Mouse (Mus musculus): Measurements from ENCODE around the gene Zfp467. TPM values are rescaled to one million over a fixed set of nuclear protein-coding genes. Genes with fewer than 3 reads are reported as not detected.

The Zfp467 gene
- polyA plus RNA-seq, 1 experiment from 2014 or later = 1.8 TPM

- peaks cover 29% of the 10 kb centered on the region for H3K36me3 ChIP-seq
- DNase-seq = no peak
Measured at GRCm38 (mm10) chr6:48438475-48439125, 7.0 kb downstream of the Zfp467 start.

GRCm38 (mm10) chr6:48437679-48438376 lies 7.8 kb downstream of the Zfp467 start:
- H3K4me3 ChIP-seq (replicated peaks) = no peak overlapping the region
- DNase-seq (no peak), ATAC-seq (ENCODE audit: low read depth) (no peak)
- no peak overlapping the region for H3K27ac ChIP-seq
- peaks cover 29% of the 10 kb centered on the region for H3K36me3 ChIP-seq
- H3K9ac ChIP-seq = no peak overlapping the region
- 72% methylated on average over 35 of the region's 35 CpGs for WGBS (ENCODE audit: insufficient replicate concordance)
- H3K4me2 ChIP-seq = no peak overlapping the region
- peaks cover 10% of the 10 kb centered on the region; the same call in 1 of the 2 replicates for H3K27me3 ChIP-seq
- H3K4me1 ChIP-seq (replicated peaks) = peaks cover 13% of the 10 kb centered on the region
- no peaks in the 10 kb centered on the region for H3K9me3 ChIP-seq (replicated peaks)

More at GRCm38 (mm10) chr6:48438475-48439125, 7.0 kb downstream of the Zfp467 start:
- Histone ChIP-seq H3K4me1 (replicated peaks) (peaks cover 14% of the 10 kb centered on the region), H3K4me2 (no peak overlapping the region), H3K9me3 (replicated peaks) (no peaks in the 10 kb centered on the region), H3K9ac (no peak overlapping the region), H3K27me3 (peaks cover 10% of the 10 kb centered on the region; the same call in 1 of the 2 replicates), H3K27ac (no peak overlapping the region), H3K4me3 (replicated peaks) (no peak overlapping the region)
- no peak for ATAC-seq (ENCODE audit: low read depth)
- WGBS (ENCODE audit: insufficient replicate concordance) = 74% methylated on average over 55 of the region's 55 CpGs

DNA sequence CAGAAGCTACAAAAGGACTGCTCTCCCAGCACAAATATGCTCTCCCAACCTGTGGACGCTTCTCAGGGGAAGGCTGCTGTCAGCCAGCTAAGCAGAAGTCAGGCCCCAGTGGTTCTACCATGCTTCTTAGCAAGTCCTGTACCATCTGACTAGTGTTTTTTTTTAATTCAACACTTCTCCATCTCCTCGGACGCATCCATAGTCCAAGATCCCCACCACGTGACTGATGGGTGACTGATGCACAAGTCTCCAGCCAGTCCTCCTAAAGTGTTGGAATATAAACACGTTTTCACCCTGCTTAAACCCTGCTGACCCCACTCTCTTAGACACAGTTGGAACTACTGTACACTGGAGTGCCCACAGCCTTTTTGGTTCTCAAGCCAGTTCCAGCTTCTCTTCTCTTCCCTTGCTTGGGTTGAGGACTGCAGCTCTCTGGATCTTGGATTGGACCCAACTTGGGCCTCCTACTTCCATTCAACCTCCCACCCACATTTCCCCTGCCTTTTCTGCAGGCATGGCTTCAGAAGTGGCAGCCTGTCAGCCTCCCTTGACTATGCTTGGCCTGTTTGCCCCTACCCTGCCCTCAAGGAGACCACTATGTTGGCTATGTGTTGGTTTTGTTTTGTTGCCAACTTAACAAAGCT lies 9.8 kb downstream of the Zfp467 start:
- peaks cover 15% of the 10 kb centered on the region for H3K36me3 ChIP-seq
- DNase-seq (no peak), ATAC-seq (ENCODE audit: low read depth) (no peak)
- no peak overlapping the region for H3K4me2 ChIP-seq
- H3K27ac ChIP-seq = no peak overlapping the region
- no peak overlapping the region for H3K4me3 ChIP-seq (replicated peaks)
- WGBS (ENCODE audit: insufficient replicate concordance) = 51% methylated on average over 5 of the region's 5 CpGs
- no peak overlapping the region for H3K9ac ChIP-seq
- H3K9me3 ChIP-seq (replicated peaks) = no peaks in the 10 kb centered on the region
- peaks cover 10% of the 10 kb centered on the region; the same call in 1 of the 2 replicates for H3K27me3 ChIP-seq
- H3K4me1 ChIP-seq (replicated peaks) = peaks cover 13% of the 10 kb centered on the region

DNA sequence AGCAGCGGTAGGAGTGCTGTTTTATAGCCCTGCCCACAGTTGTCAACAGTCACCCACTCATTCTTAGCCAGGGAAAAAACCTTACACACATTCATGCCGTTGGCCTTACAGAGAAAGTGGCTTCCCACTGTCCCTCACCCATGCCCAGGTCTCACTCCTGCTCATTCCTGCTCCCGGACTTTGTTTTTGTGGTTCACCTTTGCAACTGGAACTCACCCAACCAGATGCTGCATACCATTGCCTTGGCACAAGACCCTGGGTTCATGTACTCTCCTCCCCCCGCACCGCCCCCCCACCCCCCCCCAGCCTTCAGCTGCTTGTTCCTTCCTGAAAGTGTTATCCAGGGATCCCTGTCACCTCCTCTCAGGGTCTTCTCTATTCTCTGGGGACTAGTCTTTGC lies 10.5 kb downstream of the Zfp467 start:
- DNase-seq (no peak), ATAC-seq (ENCODE audit: low read depth) (no peak)
- Histone ChIP-seq H3K4me1 (replicated peaks) (peaks cover 13% of the 10 kb centered on the region), H3K9me3 (replicated peaks) (no peaks in the 10 kb centered on the region), H3K36me3 (peaks cover 15% of the 10 kb centered on the region), H3K27me3 (peaks cover 10% of the 10 kb centered on the region; the same call in 1 of the 2 replicates), H3K4me2 (no peak overlapping the region), H3K27ac (no peak overlapping the region), H3K9ac (no peak overlapping the region), H3K4me3 (replicated peaks) (no peak overlapping the region)
- WGBS (ENCODE audit: insufficient replicate concordance) = 42% methylated on average over 5 of the region's 5 CpGs

DNA sequence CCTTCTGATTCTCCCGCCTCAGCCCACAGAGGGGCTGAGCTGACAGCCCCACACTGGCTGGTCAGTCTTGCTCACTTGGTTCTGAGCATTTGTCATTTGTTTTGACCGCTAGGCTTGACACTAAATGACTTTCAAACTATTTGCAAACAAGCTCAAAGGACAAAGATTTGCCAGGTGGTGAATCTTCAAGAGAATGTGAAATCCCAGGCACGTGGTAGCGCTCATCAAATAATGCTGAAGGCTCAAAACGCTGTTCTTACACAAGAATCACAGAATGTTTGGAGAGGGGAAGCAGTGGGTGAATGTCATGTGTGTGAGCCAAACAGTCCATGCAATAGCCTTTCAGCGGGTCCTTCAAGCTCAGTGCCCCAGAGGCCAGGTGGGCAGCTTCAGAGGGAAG lies 11.0 kb downstream of the Zfp467 start:
- 46% methylated on average over 6 of the region's 6 CpGs for WGBS (ENCODE audit: insufficient replicate concordance)
- Histone ChIP-seq H3K27ac (no peak overlapping the region), H3K9me3 (replicated peaks) (no peaks in the 10 kb centered on the region), H3K4me3 (replicated peaks) (no peak overlapping the region), H3K36me3 (peaks cover 15% of the 10 kb centered on the region), H3K4me2 (no peak overlapping the region), H3K4me1 (replicated peaks) (peaks cover 13% of the 10 kb centered on the region), H3K9ac (no peak overlapping the region), H3K27me3 (peaks cover 10% of the 10 kb centered on the region; the same call in 1 of the 2 replicates)
- DNase-seq (no peak), ATAC-seq (ENCODE audit: low read depth) (no peak)

DNA sequence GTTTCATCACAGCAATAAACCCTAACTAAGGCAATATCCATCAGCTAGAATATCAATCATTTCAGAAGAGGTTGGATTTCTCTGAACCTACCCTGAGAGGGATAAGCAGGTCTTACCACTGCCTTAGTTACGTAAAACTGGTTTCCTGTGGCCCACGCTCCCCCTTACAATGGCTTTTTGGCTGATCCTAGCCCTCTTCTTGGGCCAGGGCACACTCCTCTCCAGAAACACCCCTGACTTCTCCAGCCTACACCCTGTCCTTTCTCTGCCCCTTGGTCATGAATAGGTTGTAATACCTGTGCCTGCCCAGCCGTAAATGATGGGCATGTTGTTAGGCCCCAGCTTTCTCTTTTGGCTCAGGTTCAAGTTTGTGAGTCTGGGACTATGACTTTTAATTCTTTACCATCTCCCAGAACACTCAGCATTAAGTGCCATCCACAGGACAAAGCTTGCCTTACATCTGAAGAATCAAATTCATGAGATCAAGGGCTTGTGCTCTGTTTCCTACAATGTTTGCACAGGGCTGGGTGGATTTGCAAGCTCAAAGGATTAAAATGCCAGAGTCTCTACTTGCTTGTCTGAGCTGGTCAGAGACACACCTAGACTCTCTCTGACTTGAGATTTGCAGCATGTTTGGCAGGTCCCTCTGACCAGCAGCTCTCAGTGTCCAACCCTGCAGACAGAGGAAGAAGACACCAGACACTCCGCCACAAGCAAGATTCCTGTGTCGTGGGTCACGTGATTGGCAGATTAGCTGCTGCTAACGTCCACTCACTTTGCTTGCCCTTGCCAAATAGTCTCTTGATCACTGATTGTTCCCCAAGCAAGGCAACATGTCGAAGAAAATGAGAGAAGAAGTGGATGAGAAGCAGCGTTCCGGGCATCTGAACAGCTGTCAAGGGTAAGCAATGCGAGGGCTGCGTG lies 12.5 kb downstream of the Zfp467 start:
- WGBS (ENCODE audit: insufficient replicate concordance) = 41% methylated on average over 12 of the region's 12 CpGs
- peaks cover 13% of the 10 kb centered on the region for H3K4me1 ChIP-seq (replicated peaks)
- H3K36me3 ChIP-seq = peaks cover 4% of the 10 kb centered on the region
- H3K9me3 ChIP-seq (replicated peaks) = no peaks in the 10 kb centered on the region
- peaks cover 5% of the 10 kb centered on the region; the same call in 1 of the 2 replicates for H3K27me3 ChIP-seq
- H3K4me3 ChIP-seq (replicated peaks) = no peak overlapping the region
- H3K27ac ChIP-seq = no peak overlapping the region
- no peak overlapping the region for H3K9ac ChIP-seq
- ATAC-seq (ENCODE audit: low read depth) (no peak), DNase-seq (no peak)
- H3K4me2 ChIP-seq = no peak overlapping the region

DNA sequence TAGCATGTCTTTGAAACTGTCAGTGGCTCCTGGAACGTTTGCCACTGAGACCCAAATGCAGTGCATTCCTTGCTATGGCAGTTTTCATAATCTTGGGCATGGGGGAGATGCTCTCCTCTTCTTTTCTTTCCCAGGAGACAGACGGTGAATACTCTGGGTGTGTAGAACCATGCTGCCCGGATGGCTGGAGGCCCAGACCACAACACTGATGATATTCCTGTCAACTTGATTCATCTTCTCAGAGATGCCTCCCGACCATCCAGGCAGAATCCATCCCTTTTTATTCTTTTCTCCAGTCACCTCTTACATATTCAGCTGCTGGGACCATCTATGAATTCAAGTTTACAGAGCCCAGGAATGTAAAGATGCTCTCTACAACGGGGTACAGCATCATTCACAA lies 14.9 kb downstream of the Zfp467 start:
- ATAC-seq (ENCODE audit: low read depth) (no peak), DNase-seq (no peak)
- no peak overlapping the region for H3K27ac ChIP-seq
- H3K9me3 ChIP-seq (replicated peaks) = no peaks in the 10 kb centered on the region
- no peak overlapping the region for H3K4me3 ChIP-seq (replicated peaks)
- 43% methylated on average over 5 of the region's 5 CpGs for WGBS (ENCODE audit: insufficient replicate concordance)
- H3K4me2 ChIP-seq = no peak overlapping the region
- no peaks in the 10 kb centered on the region for H3K36me3 ChIP-seq
- peaks cover 13% of the 10 kb centered on the region for H3K4me1 ChIP-seq (replicated peaks)
- H3K9ac ChIP-seq = no peak overlapping the region
- no peaks in the 10 kb centered on the region for H3K27me3 ChIP-seq

GRCm38 (mm10) chr6:48428769-48429557 lies 16.7 kb downstream of the Zfp467 start:
- H3K4me2 ChIP-seq = no peak overlapping the region
- H3K9ac ChIP-seq = no peak overlapping the region
- H3K36me3 ChIP-seq = no peaks in the 10 kb centered on the region
- WGBS (ENCODE audit: insufficient replicate concordance) = 48% methylated on average over 4 of the region's 4 CpGs
- DNase-seq (no peak), ATAC-seq (ENCODE audit: low read depth) (no peak)
- H3K27ac ChIP-seq = no peak overlapping the region
- H3K9me3 ChIP-seq (replicated peaks) = no peaks in the 10 kb centered on the region
- peaks cover 6% of the 10 kb centered on the region for H3K4me1 ChIP-seq (replicated peaks)
- H3K4me3 ChIP-seq (replicated peaks) = no peak overlapping the region
- no peaks in the 10 kb centered on the region for H3K27me3 ChIP-seq

DNA sequence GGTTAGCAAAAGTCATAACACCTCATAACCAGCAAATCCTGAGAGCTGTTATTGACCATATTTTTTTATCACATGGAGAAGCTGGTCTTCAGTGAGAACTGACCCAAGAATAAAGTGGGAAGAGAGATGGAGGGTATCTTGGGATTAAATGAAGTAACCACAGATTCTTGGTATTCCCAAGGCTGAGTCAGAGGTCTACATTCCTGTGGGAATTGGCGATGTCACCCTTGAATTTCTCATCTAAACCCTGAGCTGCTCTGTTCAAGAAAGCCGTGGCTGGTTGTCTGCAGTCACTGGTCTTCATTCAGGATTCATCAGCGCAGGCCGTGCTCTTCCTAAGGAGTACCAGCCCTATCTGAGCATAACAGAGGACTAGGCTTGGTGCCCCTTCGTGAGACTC lies 18.7 kb downstream of the Zfp467 start:
- no peaks in the 10 kb centered on the region for H3K9me3 ChIP-seq (replicated peaks)
- no peak for ATAC-seq (ENCODE audit: low read depth)

DNA sequence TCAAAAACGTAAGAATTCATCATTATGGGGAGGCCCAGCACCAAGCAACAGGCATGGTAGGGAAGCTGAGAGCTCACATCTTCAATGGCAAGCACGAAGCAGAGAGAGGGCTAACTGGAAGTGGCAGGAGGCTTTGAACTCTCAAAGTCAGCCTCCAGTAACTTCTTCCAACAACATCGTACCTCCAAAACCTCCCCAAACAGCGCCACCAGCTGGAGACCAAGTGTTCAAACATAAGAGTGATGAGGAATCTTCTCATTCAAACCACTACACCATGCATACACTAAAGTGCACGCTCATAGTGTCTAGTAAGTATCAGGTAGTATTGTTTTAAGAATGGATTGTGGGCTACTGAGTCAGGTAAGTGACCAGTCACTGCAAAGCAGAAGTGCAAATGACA lies 21.6 kb downstream of the Zfp467 start:
- ATAC-seq (ENCODE audit: low read depth) (no peak), DNase-seq (no peak)
- no peaks in the 10 kb centered on the region for H3K9me3 ChIP-seq (replicated peaks)
- no peaks in the 10 kb centered on the region for H3K4me1 ChIP-seq (replicated peaks)
- H3K36me3 ChIP-seq = no peaks in the 10 kb centered on the region
- no peak overlapping the region for H3K9ac ChIP-seq
- H3K27ac ChIP-seq = no peak overlapping the region
- H3K4me3 ChIP-seq (replicated peaks) = no peak overlapping the region
- H3K27me3 ChIP-seq = no peaks in the 10 kb centered on the region
- 49% methylated on average over 5 of the region's 5 CpGs for WGBS (ENCODE audit: insufficient replicate concordance)
- no peak overlapping the region for H3K4me2 ChIP-seq

More for the DNA sequence above, 18.7 kb downstream of the Zfp467 start:
- no peak for DNase-seq
- WGBS (ENCODE audit: insufficient replicate concordance) = 69% methylated on average over 5 of the region's 5 CpGs
- Histone ChIP-seq H3K36me3 (no peaks in the 10 kb centered on the region), H3K4me1 (replicated peaks) (no peaks in the 10 kb centered on the region), H3K27ac (no peak overlapping the region), H3K9ac (no peak overlapping the region), H3K4me3 (replicated peaks) (no peak overlapping the region), H3K4me2 (no peak overlapping the region), H3K27me3 (no peaks in the 10 kb centered on the region)

Measured in liver, embryonic 13.5 days (tissue).